Mouse (Mus musculus) myocyte (in vitro differentiated cells): ENCODE measurements at regions not wholly inside any gene's neighbourhood (a gene's known extent, or its start where the extent isn't known, plus 50 kb on each side); places are given as distances from the start of the nearest gene placed in this dataset.
A peak's percentile ranks its signal among the peaks of the same experiment; 100 is the strongest.

Experiments
- CEBPB ChIP-seq: IDR thresholded peaks from 2 replicates; pipeline ENCODE4 v1.6.1; 2011; ENCODE audit warnings: mild to moderate bottlenecking, moderate library complexity; ENCODE audit not compliant: poor library complexity, insufficient read depth, severe bottlenecking
- E2F4 ChIP-seq: IDR thresholded peaks from one replicate; pipeline ENCODE4 v1.6.1; 2011; ENCODE audit warnings: mild to moderate bottlenecking, control low read depth, moderate library complexity; ENCODE audit not compliant: insufficient read depth
- MAX ChIP-seq: IDR thresholded peaks from one replicate; pipeline ENCODE4 v1.6.1; 2011; ENCODE audit warnings: low read depth, mild to moderate bottlenecking, control low read depth
- MYOD1 ChIP-seq, 3 experiments: IDR thresholded peaks; one replicate each; pipeline ENCODE4 v1.6.1; 2011; ENCODE audit warnings: control low read depth in 2 of 3, low read depth in 2 of 3, mild to moderate bottlenecking in 2 of 3, moderate library complexity in 1 of 3; ENCODE audit not compliant: insufficient read length in 2 of 3, control insufficient read depth in 1 of 3
- MYOG ChIP-seq, 3 experiments: IDR thresholded peaks; one replicate each; pipeline ENCODE4 v1.6.1; 2011; ENCODE audit warnings: control low read depth in 2 of 3, low read depth in 2 of 3, mild to moderate bottlenecking in 2 of 3; ENCODE audit not compliant: insufficient read length in 2 of 3, control insufficient read depth in 1 of 3, insufficient read depth in 1 of 3
- POLR2A ChIP-seq: IDR thresholded peaks from one replicate; pipeline ENCODE4 v1.6.1; 2011; ENCODE audit warnings: low read depth, mild to moderate bottlenecking, control low read depth, moderate library complexity; ENCODE audit not compliant: insufficient read length
- POLR2AphosphoS2 ChIP-seq: IDR thresholded peaks from one replicate; pipeline ENCODE4 v1.6.1; 2011; ENCODE audit warnings: low read depth, control low read depth; ENCODE audit not compliant: insufficient read length
- REST ChIP-seq: IDR thresholded peaks from one replicate; pipeline ENCODE4 v1.6.1; 2011; ENCODE audit warnings: mild to moderate bottlenecking, control low read depth, moderate library complexity; ENCODE audit not compliant: insufficient read depth, insufficient read length
- SRF ChIP-seq: IDR thresholded peaks from one replicate; pipeline ENCODE4 v1.6.1; 2011; ENCODE audit warnings: low read depth; ENCODE audit not compliant: control insufficient read depth, insufficient read length
- TCF12 ChIP-seq: IDR thresholded peaks from one replicate; pipeline ENCODE4 v1.6.1; 2011; ENCODE audit warnings: mild to moderate bottlenecking, control low read depth; ENCODE audit not compliant: poor library complexity, insufficient read depth, severe bottlenecking
- TCF3 ChIP-seq: IDR thresholded peaks from one replicate; pipeline ENCODE4 v1.6.1; 2011; ENCODE audit warnings: low read depth, control low read depth; ENCODE audit not compliant: insufficient read length
- USF1 ChIP-seq: IDR thresholded peaks from one replicate; pipeline ENCODE4 v1.6.1; 2011; ENCODE audit warnings: low read depth, mild to moderate bottlenecking, control low read depth, moderate library complexity

DNA sequence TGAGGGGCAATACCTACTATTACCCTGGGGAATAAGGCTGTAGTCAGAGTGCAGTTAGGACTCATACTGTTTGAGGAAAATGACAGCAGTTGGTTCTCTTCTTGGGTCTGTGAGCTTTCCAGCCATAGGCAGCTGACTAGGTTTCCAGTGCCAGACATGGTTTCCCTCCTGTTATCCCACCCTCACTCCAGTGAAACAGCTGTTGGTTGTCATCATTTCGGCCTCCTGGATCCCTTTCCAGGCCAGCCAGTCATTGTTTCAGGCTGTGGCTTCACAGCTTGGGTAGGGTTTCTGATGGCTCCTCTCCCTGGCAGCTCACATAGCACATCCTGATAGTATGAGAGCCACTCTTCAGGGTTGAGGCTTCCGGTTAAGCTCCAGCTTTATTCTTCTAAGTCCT lies 79.9 kb upstream of the Lyplal1 start:
- TF ChIP-seq MYOG (IDR thresholded peaks at IDR 0.05; ENCODE audit: control insufficient read depth in 1 of 3, insufficient read depth in 1 of 3, insufficient read length in 2 of 3, low read depth in 2 of 3) = peak in 2 of 3 experiments; percentile 53 to 78
- no peak for TF ChIP-seq USF1
- no peak for TF ChIP-seq POLR2A
- TF ChIP-seq MAX = no peak
- TF ChIP-seq E2F4 = no peak
- TF ChIP-seq TCF12 = peak; percentile 49
- no peak for TF ChIP-seq CEBPB
- TF ChIP-seq MYOD1 (IDR thresholded peaks at IDR 0.05; ENCODE audit: control insufficient read depth in 1 of 3, insufficient read length in 2 of 3, low read depth in 2 of 3) = peak; percentile 93 to 98 (median 97)
- no peak for TF ChIP-seq TCF3
- TF ChIP-seq SRF = no peak
- TF ChIP-seq POLR2AphosphoS2 = no peak
- no peak for TF ChIP-seq REST
